Mouse (Mus musculus): ENCODE measurements at regions not wholly inside any gene's neighbourhood (a gene's known extent, or its start where the extent isn't known, plus 50 kb on each side); places are given as distances from the start of the nearest gene placed in this dataset.

GRCm38 (mm10) chr6:95202978-95203377 lies 85.9 kb downstream of the Kbtbd8 start:
- TF ChIP-seq POLR2A (IDR thresholded peaks at IDR 0.05; ENCODE audit: insufficient read depth, low read depth, low read length): no peak
- no peak for TF ChIP-seq CTCF (IDR thresholded peaks at IDR 0.05; ENCODE audit: insufficient read depth, low read depth, low read length)

Measured in olfactory bulb, adult 2 months (tissue).